Mouse (Mus musculus) lung, adult 18-20 months (tissue): ENCODE results near the gene Iapp.
"Not testable (repeated sequence)": the region's sequence is repeated elsewhere in the genome, so short reads cannot be mapped to it uniquely, and the experiment has no call there.

Experiments
- DNase-seq, 2 experiments: peaks; one replicate each; pipeline ENCODE4 v3.0.0; 2022; ENCODE audit warnings: mixed read lengths in 2 of 2

Iapp gene

DNA sequence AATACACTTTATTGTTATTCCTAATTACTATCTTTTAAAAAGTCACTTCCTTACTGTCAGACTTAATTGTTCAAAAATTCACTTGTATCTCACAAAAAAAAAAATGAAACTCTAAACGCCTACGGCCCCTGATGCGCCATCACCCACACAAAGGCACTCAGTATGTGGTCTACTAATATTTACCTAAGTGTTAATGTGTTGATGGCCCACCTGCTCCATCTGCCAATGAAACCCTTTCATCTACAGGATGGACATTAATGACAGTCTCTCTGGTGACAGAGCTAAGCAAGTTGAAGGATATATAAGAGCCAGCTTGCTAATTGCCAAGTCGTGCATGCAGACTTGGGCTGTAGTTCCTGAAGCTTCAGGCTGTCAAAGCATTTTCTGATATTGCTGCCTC lies at the start of gene Iapp:
TSS of gene Iapp (plus strand) at position 326 of the 400 bp plus-strand sequence.
- DNase-seq = no peak

DNA sequence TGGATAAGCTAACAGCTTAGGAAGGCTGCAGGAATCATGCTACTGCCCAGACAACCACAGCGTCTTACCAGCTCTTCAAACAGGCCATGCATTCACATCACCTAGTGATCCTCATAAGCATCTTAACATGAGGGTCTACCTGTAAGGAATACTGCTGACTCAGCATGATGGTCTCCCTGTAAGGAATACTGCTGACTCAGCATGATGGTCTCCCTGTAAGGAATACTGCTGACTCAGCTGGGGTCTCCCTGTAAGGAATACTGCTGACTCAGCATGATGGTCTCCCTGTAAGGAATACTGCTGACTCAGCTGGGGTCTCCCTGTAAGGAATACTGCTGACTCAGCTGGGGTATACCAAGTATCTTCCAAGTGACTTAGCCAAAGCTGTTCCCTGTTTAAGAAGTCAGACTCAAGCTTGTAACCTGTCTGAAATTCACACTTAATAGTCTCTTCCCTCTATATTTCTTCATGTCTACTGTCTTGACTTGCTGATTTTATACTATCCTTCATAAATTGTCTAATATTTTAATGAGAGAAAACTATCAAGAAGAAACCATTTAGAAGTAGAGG lies 47.4 kb upstream of the Iapp start:
- DNase-seq = not testable (repeated sequence)

DNA sequence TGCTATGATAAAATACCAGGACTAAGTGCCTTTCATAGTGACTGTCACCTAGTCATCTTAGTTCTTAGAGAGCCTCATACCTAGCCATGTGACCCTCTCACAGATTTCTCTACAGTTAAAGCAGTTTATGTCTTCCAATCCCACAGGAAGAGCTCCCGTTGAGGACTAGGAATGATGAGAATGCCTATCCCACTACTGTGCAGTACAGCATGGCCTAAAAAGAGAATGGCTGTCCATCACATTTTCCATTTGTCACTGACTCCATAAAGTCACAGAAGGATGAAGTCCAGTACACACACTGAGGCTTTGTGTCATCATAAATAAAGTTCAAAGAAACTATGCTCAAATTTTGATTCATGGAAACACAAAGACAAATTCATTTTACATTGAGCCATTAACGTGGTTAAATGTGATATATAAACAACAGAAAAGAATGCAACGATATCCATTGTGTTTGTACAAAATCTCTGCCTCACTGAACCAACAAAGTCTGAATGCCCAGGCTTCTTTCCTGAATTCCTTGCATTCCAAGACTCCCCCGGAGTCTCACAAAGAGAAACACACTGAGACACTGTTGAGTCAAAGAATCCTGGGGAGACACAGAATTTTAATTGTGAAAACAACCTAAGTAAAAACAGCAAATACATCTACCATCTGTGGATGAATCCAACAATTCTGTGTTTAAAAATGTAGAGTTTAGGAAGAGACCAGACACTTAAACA lies 22.3 kb upstream of the Iapp start:
- DNase-seq = no peak

DNA sequence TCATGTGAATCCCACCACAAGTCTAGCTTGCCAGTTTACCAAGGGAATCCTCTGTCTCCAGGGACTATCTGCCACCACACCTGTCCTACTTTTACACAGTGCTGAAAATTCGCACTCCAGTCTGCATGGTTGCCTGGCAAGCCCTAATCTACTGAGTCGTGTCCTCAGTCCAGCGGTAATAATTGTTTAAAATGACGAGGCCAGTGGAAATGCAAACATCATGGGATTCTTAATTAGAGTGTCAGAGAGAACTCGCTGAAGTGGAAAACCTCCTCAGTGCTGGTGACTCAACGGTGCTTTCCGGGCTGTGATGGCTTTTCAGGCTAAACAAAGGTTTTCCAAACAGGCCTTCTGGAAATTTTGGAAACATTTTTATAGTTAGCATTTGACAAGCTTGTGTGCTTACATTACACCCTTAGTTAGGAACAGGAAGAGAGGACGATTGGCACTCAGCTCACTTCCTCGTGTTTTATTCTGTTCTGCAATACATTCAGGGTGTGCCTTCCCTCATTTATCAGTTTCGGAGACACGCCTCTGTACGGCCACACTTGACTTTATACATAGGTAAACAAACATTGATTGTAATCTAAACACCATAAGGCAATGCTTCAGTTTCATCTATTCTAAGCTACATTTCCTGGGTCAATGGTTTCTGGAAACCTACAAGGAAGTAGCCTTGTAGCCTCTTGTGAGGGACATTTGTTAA lies 8.7 kb upstream of the Iapp start:
- peak in 1 of 2 experiments; percentile 10 for DNase-seq

DNA sequence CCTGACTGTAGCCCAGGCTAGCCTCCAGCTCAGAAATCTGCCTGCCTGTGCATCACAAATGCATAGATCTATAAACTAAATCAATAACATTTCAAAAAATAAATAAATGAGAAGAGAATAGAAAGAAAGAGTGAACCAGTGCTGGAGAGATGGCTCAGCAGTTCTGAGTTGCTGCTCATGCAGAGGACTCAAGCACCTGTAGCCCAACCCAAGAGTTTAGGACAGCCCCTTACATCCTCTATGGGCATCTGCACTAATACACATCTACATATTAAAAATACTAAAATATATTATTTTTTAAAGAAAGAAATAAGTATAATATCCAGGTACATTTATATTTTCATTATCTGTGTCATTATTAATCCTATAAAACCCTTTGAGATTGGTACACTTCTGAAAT lies 6.9 kb downstream of the Iapp start:
- DNase-seq = no peak

DNA sequence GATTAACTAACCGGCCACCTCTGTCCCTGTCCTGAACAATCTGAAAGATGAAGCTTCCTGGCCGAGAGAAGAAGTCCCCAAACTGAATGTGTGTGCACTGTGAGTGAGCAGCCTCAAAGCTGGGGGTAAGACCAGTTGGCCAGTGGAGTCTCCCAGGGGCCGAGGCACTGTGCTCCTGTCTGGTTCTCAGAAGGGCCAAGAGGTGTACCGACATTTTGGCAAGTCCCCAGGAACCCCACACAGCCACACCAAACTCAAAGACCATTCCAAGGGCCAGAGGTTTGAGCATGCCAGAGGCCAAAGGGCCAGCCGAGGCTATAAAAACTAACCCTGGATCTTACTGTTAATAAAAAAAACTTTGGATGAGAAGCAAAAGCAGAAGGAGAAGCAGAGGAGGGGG lies 16.1 kb downstream of the Iapp start:
- DNase-seq = no peak

DNA sequence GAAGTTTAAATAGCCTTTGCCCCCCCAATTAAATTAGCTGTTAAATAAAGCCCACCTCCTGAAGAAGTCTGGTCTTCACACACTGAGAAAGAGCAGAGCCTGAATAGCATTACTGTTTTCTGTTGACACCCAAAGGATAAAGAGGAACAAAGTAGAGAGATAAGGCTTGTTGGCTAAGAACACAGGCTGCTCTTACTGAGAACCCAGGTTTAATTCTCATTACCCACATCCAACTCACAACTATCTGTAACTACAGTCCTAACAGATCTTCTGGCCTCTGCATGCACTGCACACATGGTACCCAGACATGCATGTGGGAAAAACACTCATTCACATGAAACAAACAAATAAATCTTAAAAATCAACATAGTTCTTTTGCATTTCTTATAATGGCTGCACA lies 18.9 kb downstream of the Iapp start:
- no peak for DNase-seq

DNA sequence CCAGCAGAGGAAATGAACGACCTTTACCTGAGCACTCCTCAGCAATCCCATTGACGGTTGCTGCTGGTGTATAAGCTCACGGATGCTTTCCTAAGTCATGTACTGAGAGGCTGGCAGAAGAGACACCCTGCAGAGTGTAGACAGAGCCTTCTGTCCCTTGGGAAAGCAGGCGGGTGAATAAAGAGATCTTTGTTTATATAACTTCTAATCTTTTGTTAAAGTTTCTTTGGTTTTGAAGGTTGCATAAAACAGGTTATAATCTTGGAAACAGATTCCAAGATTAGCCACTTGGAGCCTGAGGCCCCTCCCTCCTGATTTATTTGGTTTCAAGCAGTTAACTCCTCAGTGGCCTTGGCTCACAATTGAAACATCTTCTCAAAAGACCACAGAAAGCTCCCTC lies 24.7 kb downstream of the Iapp start, which contains the start of gene Slco1a5:
TSS of gene Slco1a5 (minus strand) at position 101 of the 400 bp plus-strand sequence.
- DNase-seq = no peak

DNA sequence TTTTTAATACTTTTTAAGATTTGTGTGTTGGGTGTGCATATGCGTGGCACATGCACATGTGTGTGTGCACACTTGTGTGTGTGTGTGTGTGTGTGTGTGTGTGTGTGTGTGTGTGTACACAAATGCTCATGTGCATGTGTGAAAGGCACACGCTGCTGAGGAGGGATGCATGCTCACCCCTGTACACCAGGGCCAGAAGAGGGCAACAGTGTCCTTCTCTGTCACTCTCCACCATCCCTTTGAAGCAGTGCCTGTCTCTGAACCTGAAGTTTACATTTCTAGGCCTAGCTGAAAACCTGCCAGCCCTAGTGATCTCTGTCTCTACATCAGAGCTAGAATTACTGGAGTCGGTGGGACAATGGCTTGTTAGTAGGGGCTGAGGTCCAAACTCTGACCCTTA lies 28.4 kb downstream of the Iapp start:
- no peak for DNase-seq

DNA sequence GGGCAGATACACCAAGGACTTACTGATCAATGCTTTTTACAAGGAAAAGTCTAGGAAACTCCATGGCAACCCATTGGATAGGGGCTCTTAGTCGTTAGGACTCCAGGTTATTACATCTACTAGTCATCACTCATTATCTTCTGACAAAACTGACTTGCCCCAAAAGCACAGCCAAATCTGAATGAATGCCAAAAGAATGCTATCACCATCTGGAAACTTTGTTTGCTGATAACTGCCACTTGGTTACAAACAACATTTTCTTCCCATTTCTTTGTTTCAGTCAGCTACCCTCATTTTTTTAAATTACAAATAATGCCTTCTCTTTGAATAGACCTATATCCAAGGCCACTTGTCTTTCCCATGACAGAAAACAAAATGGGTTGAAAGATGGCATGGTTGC lies 31.0 kb downstream of the Iapp start:
- DNase-seq = no peak

DNA sequence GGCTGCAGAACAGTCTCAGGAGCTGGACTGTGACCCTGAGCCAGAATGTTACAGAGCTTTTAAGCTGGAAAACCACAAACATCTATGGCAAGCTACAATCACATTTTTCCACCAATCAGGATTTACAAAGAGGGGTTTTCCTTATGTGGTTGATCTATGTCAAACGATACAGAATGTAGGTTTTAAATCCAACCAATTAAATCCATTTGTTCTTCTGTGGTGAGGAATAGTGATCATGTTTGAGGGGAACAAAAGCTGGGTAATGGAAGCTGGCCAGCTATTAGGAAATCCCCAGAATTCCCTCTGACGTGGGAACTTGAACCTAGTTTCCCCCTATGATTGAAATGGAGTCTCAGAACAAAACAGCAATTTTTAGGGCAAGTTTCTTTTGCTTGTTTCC lies 40.7 kb downstream of the Iapp start:
- no peak for DNase-seq

DNA sequence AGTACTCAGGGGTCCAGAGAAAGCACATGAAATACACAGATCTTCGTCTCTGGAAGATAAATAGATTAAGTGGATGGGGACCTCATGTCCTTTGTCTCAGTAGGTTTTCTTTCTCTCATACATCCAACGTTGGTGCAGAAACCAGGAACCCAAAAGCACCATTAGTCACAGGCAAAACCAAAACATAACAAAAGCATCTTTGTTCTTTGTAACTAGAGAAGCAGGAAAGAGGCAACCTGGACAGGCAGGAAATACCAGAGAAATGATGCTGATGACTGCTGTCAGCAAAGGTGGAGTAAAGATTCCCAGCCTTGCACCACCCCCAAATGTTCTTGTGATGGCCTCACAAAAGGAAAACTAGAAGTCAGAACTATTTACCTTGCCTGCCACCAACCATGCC lies 41.4 kb downstream of the Iapp start:
- no peak for DNase-seq

DNA sequence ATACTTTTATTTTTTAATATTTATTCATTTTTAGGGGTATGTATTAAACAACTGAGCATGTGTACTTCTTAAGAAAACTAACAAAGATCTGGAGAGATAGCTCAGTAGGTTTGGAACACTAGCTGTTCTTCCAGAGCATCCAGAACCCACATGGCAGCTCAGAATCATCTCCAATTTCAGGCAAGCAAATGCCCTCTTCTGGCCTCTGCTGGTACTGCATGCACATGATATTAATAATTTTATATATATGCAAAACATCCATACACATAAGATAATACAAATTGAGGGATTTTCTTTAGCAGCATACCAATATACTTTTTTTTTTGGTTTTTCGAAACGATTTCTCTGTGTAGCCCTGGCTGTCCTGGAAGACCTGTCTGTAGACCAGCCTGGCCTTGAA lies 45.3 kb downstream of the Iapp start:
- peak in 1 of 2 experiments; percentile 28 for DNase-seq

DNA sequence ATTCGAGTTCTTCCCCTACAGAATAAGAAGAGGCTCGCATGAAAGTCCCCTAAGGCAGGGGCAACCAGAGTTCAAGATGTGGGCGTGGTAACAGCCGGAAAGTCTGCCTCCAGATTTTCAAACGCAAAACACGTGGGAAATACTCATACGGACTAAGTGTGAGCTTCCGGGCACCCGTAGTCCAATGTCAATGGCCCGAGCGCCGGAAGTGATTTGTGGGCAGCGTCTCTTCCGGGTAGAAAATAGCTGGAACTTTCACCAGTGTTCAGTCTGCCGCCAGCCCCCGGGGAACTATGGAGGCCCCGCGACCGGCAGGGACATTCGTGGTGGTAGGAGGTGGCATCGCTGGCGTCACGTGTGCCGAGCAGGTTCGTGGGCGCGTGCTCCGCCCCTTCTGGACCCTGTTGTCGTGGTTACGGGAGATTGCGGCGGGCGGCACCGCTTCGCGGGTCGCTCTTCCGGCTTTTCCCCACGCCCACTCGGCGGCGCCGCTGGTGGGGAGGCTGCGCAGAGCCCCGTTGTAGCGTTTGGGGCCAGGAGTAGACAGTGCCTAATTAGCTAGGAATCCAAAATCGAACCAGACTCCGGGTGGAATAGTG lies 47.3 kb downstream of the Iapp start, which contains the start of gene Pyroxd1:
TSS of gene Pyroxd1 (plus strand) at position 215 of the 599 bp plus-strand sequence.
- peak; percentile 85 to 86 for DNase-seq

DNA sequence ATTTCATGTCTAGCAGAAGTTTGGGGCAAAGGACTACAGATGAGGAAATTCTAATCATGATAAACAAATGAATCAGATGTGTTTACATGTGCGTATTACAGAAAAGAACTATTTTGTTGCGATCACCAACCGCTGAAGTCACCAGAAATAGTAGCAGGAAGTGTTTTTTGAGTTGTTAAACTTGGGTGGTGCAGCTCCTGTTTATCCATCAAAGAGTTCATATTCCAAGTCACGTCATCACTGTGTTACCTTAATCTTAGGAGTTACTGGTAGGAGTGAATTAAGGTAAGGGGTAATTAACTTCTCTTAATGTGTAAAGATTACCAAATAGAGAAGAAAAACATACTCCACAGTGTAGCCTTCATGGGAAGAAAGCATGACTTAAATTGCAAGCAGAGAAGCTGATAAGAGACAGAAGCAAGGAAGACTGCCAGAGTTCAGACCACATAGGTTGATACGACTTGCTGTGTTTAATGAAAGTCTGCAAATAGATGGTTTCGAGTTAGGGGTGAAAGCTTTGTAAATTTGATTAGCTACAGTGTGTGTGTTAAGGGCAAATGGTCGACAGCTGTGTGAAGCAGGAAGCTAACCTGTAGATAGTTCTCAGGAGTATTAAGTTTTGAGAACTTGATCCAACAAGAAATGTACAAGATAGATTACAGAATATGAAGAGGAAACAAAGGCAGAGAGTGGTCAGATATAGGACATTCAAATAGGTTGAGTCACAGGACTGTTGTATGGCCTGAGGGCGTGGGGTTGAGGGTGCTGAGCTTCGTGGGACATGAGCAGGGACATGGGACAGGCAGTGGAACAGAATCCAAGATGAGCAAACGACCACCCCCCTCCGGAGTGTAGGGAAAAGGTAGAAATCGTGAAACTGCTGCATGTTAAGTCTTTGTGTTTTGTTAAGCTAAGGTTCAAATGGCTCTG lies 48.2 kb downstream of the Iapp start:
- no peak for DNase-seq

DNA sequence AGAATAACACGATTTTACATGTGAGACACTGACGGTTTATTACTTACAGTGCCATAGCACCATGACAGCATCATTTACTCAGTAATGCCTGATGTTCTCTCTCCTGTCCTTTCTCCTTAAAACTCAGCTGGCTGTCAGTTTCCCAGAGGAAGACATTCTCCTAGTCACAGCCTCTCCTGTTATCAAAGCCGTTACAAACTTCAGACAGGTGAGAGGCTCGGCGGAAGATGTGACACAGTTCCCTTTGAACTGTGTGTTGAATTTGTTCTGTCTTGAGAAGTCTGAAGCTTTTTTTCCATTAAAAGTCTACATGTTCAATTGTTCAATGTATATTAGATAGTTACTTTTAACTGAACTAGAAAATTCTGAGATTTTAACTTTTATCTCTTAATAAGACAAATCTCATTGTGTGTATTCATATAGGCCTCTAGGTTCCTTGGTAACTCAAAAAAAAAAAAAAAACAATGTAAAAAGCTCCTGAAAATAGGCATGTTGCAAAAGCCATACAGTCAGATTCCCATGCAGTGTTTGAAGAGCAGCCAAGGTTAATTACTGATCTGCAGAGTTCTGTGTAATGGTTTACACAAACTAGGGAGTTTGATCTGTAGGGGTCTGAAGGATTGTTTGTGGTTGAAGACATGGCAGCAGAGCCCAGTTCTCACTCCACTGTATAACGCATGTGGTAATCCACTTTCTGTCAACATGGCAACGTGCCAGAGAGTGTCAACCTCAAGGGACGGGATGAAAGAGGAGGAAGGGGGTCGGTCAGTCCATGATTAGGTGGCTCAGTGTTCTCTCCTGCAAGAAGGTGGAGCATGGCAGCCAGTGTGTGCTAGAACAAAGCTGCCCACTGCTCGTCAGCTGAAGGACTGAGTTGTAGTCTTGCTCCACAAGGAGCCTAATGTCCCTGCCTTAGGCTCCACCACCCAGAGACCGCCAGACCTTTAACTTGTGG lies 49.5 kb downstream of the Iapp start:
- DNase-seq = peak in 1 of 2 experiments; percentile 16

DNA sequence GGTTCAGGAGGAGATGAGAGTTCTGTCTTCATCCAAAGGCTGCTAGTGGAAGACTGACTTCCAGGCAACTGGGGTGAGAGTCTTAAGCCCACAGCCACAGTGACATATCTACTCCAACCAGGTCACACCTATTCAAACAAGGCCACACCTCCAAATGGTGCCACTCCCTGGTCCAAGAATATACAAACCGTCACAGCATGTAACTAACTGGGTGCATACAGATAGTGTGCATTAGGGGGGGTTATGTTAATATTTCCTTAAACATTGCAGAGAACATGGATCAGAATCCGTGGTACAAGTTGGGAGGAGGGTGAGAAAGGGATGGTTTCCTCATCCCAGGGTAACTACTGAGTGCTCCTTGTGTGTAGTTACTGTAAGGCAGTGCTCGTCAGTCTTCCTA lies 53.9 kb downstream of the Iapp start:
- not testable (repeated sequence) for DNase-seq
